Mouse (Mus musculus) embryonic stem cell, embryonic (primary cell): ENCODE measurements around the gene Poll.

Source experiments
- CTCF ChIA-PET, 4 experiments: fragments of 300-600 bp in 2 of 4; fragments of 350-600 bp in 2 of 4; sonication (Branson Sonifier 250); formaldehyde crosslinking; loops; one replicate each; lab custom pipeline; 2022; ENCODE audit warnings: inconsistent platforms in 2 of 4; lab: Charles Lee
- POLR2A ChIA-PET, 4 experiments: fragments of 300-600 bp in 2 of 4; fragments of 350-600 bp in 2 of 4; sonication (Branson Sonifier 250); formaldehyde crosslinking; loops; one replicate each; lab custom pipeline; 2022; ENCODE audit warnings: antibody characterized with exemption in 4 of 4, inconsistent platforms in 1 of 4; lab: Charles Lee

Gene Poll

DNA sequence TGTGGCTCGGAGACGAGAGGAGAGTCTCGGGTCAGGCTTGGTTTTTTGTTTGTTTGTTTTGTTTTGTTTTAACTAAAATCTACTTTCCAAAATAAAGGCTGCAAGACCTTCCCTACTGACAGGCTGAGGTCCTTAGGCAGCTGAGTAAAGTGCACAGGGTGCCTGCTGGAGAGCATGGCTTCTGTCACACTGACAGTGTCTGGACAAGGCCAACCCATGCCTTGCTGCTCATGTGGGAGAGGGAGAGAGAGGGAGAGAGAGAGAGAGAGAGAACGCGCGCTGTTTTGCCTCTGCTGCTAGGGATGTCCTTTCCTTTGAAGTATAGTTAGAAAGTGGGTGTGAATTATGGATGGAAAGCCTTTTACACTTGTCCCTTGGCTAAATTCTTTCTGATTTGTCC, 28.8 kb downstream of the Poll start:
- ChIA-PET POLR2A (interaction anchor here in 2 of 4 experiments (0.9 to 1.1 kb wide), 3 partner anchors 10 to 54 kb away, joined by 3 read pairs; no protein-coding TSS in a partner anchor), CTCF (interaction anchor here in 1 of 4 experiments (1.0 kb wide), 1 partner anchor 13 kb away, joined by 4 read pairs; no protein-coding TSS in a partner anchor)

DNA sequence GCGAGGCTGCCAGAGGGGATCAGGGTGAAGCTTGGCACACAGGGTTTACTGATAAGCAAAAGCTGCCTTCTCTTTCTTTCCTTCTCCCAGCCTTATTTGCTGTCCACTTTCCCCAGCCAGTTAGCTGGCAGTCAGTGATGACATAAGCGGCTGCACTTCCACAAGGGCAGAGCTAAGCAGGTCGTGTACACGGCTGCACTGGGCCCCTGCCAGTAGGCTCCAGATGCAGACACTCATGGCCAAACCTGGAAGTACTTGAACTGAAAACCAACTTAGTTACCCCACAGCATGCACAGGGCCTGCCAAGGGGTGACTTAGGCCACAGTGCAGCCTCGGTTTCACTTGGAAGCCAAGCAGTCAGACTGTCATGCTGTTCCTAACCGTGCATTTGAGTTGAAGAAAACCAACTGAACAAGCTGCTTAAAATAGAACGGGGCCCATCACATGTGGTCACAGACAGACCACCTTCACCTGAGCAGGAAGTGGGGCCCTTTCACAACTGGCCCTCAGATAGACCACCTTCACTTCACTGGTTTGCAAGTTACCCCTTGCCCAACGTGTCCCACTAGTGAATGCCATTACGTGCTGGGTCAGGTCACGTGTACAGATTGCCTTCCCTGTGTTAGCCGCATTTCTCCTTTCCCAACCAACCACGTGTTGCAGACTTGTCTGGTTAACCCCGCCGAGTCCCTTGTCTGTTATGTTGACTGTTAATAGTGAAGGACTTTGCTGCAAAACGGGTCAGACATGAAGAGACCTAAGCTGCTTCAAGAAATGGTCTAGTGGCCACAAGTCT, 29.9 kb downstream of the Poll start:
- ChIA-PET POLR2A (interaction anchor here in 2 of 4 experiments (0.5 to 1.7 kb wide), 6 partner anchors 11 to 211 kb away, joined by 3 to 4 read pairs (median 3); no protein-coding TSS in a partner anchor), CTCF (interaction anchor here in 2 of 4 experiments (0.8 to 1.4 kb wide), 2 partner anchors 15 to 315 kb away, joined by 4 to 7 read pairs; no protein-coding TSS in a partner anchor)

DNA sequence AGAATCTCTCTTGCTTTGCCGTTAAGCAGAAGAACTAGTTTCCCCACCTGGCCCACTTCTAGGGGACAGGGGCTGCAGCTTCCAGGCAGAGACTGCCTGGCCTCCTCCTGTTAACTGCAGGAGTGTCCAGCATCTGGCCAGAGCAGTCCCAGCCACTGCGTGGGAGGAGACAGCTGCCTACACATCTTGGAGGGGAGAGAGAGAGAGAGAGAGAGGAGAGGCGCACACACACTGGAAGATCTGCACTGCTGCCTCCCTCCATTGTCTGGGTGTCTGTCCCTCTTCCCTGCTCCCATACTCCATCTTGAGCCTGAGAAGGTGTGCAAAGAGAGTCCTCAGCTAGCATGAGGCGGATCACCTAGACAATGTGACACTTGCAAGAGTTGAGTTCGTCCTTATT, 31.0 kb downstream of the Poll start:
- POLR2A ChIA-PET: interaction anchor here in 1 of 4 experiments (0.9 to 1.7 kb wide), 2 partner anchors 12 to 15 kb away, joined by 3 read pairs; no protein-coding TSS in a partner anchor
- CTCF ChIA-PET: interaction anchor here in 1 of 4 experiments (0.5 kb wide), 1 partner anchor 12 kb away, joined by 3 read pairs; no protein-coding TSS in a partner anchor

DNA sequence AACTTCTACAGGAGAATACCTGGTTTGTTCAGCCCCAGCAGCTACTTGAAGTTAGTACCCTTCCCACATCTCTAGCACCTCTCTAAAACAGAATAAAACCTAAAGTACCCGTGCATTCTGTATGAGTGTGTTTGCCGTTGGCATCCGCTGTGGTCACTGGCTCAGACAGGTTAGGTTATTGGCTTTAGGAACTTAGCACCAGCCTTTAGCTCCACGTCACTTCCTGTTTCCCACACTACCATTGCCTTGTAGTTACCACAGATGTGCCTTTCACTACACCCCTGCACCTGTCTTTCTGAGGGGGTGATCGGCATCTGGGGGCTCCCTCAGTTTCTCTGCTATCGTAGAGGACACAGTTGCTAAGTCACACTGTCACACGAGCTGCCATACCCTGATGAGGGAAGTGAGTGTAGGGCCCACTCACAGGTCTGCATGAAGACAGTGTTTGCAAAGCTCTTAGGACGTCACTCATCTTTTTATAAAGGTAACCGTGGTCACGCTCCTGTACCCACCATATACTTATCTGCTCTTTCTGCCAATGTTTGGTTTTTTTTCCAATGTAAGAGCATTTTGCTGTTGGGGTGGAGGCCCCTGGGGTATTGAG, 32.3 kb downstream of the Poll start:
- ChIA-PET POLR2A (interaction anchor here in 1 of 4 experiments (0.8 kb wide), 1 partner anchor 14 kb away, joined by 3 read pairs; no protein-coding TSS in a partner anchor), CTCF (interaction anchor here in 2 of 4 experiments (0.6 to 1.1 kb wide), 2 partner anchors 9 to 10 kb away, joined by 3 to 4 read pairs; no protein-coding TSS in a partner anchor)

DNA sequence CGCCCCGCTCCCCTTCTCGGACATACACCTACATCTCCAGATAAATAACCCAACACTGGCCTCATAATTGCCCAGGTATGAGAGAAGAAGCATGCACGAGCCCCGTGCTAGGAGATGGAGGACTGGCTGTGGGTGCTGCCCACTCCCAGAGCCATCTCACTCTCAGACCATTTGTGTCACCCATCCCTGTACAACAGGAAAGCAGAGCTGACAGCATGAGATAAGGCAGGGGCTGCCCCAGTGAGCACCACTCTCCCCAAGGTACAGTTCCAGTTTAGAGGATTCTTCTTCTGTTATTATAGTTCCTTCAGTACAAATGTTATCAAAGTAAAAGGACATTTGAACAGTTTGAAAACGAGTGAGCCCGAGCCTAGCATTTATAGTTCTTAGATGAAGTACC, 32.9 kb downstream of the Poll start:
- CTCF ChIA-PET: interaction anchor here in 2 of 4 experiments (0.6 to 1.1 kb wide), 2 partner anchors 10 kb away, joined by 3 to 4 read pairs; no protein-coding TSS in a partner anchor

DNA sequence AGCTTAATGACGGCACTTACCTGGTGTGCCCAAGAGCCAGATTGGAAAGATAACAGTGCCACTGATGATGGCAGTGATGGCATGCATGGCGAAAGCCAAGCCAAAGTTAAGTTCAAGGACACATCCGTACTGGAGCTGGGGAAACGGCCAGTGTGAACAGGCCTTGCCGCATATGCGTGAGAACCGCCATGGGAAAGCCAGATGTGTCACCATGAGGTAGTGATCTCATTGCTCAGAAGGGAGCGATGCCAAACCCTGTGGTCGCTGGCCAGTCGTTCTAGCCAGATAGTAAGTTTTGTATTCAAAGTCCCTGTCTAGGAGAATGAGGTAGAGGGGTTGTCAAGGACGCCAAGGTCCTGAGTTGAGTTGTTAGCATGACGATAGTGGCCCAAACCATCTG, 44.1 kb downstream of the Poll start:
- ChIA-PET CTCF (no interaction called here), POLR2A (interaction anchor here in 1 of 4 experiments (1.0 kb wide), 1 partner anchor 8 kb away, joined by 3 read pairs; no protein-coding TSS in a partner anchor)

More for the DNA sequence above, 32.9 kb downstream of the Poll start:
- POLR2A ChIA-PET: interaction anchor here in 1 of 4 experiments (0.8 kb wide), 1 partner anchor 13 kb away, joined by 3 read pairs; no protein-coding TSS in a partner anchor

DNA sequence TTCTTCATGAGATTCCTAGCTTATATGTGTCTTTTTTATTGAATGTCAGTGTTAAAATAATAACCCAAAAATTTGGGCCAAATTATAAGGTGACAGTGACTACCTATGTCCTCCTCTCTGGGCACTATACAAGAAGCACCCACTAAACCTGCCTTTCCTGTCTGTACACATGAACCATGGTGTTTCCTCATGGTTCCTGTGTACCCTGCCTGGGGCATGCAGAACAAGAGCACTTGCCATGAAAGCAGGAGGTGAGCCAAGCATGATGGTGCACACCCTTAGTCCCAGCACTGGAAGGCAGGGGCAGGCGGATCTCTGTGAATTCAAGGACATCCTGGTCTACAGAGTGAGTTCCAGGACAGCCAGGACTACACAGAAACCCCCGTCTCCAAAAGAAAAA, 45.0 kb downstream of the Poll start:
- ChIA-PET POLR2A (interaction anchor here in 1 of 4 experiments (1.0 kb wide), 1 partner anchor 8 kb away, joined by 3 read pairs; no protein-coding TSS in a partner anchor), CTCF (interaction anchor here in 1 of 4 experiments (1.3 kb wide), 1 partner anchor 59 kb away, joined by 3 read pairs; no protein-coding TSS in a partner anchor)

DNA sequence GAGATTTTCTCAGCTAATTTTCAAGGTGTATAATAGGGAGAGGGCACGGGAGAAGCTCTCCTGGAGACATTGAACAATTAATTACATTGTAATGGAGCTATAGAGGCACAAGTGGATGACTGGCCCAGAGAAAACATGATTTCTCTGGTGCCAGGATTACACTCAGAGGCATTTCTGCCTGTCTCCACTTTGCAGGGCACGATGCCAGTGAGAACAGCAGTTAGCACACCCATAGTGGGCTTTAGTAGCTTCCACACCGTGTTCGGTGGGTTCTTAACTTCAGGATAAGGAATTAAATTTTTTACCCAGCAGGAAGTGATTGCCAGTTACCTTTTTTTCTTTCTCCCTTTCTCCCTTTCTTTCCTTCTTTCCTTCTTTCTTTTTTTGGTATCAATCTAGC, 48.9 kb downstream of the Poll start:
- ChIA-PET POLR2A (interaction anchor here in 1 of 4 experiments (0.7 kb wide), 1 partner anchor 75 kb away, joined by 3 read pairs; no protein-coding TSS in a partner anchor), CTCF (interaction anchor here in 1 of 4 experiments (1.5 kb wide), 1 partner anchor 34 kb away, joined by 3 read pairs; no protein-coding TSS in a partner anchor)

DNA sequence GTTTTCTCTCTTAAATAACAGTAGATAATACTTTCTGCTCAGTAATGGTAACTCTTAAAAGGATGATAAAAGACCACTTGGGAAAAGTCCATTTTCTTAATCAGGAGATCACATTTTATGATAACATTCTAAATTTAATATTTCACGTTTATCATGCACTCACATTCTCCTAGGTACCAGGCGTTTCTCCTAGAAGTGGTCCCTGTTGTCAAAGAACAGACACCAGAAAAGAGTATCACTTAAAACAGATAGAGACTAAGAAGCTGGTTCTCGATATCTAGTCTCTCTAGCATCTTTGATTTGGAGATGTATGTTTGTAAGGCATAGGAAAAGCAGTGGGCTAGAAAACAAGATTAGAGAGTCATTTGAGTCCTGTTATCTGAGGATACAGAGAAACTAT, 49.7 kb downstream of the Poll start:
- ChIA-PET POLR2A (interaction anchor here in 2 of 4 experiments (0.5 to 0.7 kb wide), 3 partner anchors 74 to 498 kb away, joined by 3 to 4 read pairs (median 3); no protein-coding TSS in a partner anchor), CTCF (interaction anchor here in 1 of 4 experiments (1.5 kb wide), 1 partner anchor 34 kb away, joined by 3 read pairs; no protein-coding TSS in a partner anchor)

DNA sequence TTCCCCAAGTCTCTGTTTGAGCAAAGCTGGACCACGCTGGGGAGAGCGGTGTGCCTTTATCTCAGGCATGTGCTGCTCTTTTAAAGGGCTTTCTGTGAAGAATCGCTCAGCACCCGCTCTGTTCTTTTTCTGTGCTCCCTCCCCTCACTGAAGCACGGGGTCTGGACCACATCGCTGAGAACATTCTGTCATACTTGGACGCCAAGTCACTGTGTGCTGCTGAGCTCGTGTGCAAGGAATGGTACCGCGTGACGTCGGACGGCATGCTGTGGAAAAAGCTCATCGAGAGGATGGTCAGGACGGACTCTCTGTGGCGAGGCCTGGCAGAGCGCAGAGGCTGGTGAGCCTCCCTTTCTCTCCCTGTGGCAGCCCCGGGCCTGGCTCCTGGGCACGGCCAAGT, 52.8 kb downstream of the Poll start:
- ChIA-PET POLR2A (interaction anchor here in 3 of 4 experiments (0.6 to 1.9 kb wide), 6 partner anchors 8 to 373 kb away, joined by 3 to 10 read pairs (median 4); no protein-coding TSS in a partner anchor), CTCF (interaction anchor here in 3 of 4 experiments (0.6 to 1.8 kb wide), 5 partner anchors 21 to 963 kb away, joined by 3 to 7 read pairs (median 5); no protein-coding TSS in a partner anchor)

DNA sequence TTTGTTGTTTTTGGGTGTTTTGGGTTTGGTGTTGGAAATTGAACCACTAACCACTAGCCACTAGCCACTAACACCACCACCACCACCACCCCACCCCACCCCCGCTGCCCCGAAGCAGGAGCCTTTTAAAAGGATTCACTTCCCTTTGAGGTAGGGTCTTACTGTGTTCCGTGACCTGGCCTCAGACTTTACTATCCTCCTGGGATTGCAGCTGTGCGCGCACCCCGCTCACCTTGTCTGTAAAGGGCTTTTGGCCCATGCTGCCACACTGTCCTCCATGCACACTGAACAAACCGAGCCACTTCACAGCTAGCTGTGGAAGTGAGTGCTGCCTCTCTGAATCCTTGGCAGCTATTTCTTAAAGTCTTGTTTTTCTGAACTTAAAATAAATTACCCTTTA, 54.9 kb downstream of the Poll start:
- CTCF ChIA-PET: no interaction called here
- POLR2A ChIA-PET: no interaction called here
